Mouse (Mus musculus) megakaryocyte progenitor cell, adult 5-6 weeks (primary cell): Measurements from ENCODE around the gene Dnajc22. TPM values are rescaled to one million over a fixed set of nuclear protein-coding genes. Genes with fewer than 3 reads are reported as not detected.
A peak's percentile ranks its signal among the peaks of the same experiment; 100 is the strongest.

ENCODE experiments used
- ATAC-seq: replicated peaks from 2 replicates; pipeline ENCODE4 v1.8.0; 2016; ENCODE audit warnings: mild to moderate bottlenecking, moderate TSS enrichment, inconsistent platforms; ENCODE audit not compliant: poor library complexity
- total RNA-seq, 2 experiments: library from RNA; stranded (forward) in 1 of 2; stranded (reverse) in 1 of 2; fragments of 157-497, 149-512 nt in 1 of 2; fragments of 200-1000 nt in 1 of 2; gene quantifications; 2 replicates each; pipeline versions ENCODE4 v1.2.3 to v1.2.4; 2015 to 2017

Gene Dnajc22
- total RNA-seq, 2 experiments from 2014 or later: not detected

DNA sequence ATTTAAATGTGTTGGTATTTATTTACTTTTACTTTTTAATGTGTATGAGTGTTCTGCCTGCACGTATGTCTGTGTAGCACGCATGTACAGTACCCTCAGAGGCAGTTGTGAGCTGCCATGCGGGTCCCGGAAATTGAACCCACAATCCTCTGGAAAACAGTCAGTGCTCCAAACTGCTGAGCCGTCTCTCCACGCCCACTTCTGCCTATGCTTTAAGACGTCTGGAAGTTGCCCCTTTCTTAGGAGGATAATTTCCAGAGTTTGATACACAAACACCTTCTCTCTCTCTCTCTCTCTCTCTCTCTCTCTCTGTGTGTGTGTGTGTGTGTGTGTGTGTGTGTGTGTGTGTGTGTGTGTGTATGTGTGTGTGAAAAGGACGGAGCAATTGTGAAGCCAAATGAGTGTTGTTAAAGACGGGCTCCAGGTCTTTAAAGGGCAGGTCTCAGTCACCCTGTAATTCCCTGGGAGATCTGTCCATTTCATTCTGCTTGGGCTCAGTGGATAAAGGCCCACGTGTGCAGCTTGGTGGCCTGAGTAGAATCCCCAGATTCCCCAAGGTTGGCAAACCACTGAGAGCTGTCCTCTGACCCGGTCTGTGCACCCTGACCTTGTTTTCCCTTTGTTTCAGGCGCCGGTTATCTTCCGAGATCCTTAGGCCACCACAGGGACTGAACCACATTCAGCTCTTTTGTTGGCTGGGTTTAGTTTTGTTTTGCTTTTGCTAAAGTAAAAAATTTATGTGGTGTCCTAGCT is 21.5 kb downstream of the Dnajc22 start:
- ATAC-seq: no peak

DNA sequence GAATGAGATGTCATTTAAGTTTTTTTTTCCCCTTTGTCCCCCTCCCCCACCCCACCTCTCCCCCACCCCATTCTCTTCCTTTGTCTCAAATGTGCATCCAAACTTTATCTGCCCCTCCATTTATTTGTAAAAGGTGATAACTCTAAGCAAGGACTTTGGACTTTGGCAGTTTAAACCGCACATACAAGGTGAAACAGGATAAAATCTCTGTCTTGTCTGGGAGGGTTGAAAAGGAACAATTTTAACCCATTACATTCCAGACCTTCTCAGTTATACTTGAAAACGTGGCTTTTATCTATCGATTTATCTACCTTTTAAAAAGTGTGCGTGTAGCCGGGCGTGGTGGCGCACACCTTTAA is 22.1 kb downstream of the Dnajc22 start:
- ATAC-seq: no peak

DNA sequence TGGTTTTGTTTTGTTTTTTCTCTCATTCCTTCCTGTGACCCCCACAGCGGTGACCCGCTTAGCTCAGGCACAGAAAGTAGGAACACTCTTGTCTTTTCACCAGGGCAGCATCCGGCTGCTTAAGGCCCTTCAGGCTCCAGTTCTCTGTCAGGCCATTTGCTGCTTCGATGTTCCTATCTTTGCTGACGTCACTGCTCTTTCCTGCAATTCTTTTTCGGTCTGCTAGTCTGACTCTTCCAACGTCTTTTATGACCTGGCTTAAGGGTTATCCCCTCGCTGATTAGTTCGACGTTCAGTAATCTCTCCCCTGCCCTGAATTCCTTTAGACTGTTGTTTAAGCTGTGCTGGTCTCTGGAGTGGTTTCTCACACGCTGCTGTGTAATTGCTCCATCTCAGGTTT is 23.6 kb downstream of the Dnajc22 start:
- no peak for ATAC-seq

DNA sequence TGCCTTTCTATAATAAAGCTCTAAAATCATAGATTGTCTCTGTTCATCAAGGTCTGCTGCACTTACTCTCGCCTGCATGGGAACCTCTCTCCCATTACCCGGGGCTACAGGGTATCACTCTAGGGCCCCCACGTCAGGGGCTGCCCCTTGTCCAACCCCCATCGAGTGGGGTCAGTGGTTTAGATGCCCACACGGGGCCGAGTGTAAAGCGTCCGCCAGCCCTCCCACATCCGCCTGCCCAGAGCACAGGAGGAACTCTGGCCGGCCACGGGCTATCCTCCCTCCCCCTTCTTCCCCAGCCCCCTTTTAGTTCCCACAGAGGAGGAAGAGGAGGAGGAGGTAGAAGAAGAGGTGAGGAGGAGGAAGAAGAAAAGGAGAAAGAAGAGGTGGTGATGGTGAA is 27.8 kb downstream of the Dnajc22 start:
- no peak for ATAC-seq

DNA sequence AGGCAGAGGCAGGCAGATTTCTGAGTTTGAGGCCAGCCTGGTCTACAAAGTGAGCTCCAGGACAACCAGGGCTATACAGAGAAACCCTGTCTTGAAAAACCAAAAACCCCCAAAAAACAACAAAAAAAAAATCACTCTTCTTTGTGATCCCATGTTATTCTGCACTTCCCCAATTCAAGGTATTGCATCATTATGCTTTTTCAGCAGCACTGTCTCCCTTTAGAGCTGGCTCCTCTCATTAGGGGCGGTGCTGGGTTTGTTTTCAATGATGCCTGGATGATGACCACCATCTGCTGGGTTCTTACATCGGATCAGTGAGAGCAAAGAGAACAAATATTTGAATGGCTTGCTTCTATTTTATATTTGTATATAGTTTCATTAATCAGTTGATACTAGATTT is 29.7 kb downstream of the Dnajc22 start:
- 0 out of 2 replicates have a peak, but pooled peaks have one; percentile 44 for ATAC-seq

DNA sequence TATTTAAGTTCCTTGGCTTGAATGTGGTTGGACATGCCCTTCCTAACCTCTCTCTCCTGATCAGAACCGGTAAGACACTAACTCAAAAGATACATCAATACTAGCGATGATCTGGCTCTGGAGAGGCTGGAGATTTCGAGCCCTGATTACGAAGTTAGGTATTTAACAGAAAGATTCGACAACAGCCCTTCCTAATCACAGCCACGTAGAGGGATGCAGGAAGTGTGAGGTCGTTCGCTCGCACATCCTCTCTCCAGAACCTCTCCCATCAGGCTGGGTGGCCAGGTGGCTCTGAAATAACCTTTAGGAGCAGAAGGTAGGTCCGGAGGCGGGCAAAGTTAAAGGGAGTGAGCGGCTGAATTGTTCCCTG is 32.7 kb downstream of the Dnajc22 start, which contains the start of gene Spats2:
Gene Spats2, plus strand, starts transcription at position 206 of the 370 bp plus-strand sequence.
- ATAC-seq: no peak

DNA sequence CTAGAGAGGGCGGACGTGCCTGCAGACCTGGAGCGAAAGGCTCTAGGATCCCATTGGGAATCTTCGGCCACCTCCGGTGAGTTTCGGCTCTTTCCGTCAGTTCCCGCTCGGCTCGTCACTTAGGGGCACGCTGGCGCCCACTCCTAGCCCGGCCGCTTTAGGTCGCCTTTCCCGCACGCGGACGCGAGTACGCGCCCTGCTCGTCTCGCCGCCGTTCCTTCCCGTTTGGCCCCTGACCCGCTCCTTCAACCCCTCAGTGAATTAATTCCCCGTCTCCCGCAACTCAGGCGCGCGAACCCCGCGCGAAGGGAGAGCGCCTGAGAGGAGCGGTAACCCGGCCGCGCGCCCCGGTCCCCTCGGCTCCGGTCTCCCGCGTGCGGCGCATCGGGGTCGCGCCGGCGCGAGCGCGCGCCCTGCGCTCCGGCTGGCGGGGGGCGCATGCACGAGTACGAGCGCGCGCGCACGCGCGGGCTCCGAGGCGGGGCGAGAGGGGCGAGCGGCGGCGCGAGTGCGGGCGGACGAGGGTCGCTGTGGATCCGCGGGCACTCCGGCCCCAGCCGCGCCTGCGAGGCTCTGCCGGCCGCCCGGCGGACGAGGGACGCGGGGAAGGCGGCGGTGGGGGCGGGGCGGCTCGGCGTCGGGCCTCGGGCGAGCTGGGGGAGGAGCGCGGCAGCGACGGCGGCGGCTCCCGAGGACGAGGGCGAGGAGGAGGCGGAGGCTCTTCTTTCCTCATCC is 33.3 kb downstream of the Dnajc22 start:
- peak; percentile 44; the same call in 1 of the 2 replicates for ATAC-seq

DNA sequence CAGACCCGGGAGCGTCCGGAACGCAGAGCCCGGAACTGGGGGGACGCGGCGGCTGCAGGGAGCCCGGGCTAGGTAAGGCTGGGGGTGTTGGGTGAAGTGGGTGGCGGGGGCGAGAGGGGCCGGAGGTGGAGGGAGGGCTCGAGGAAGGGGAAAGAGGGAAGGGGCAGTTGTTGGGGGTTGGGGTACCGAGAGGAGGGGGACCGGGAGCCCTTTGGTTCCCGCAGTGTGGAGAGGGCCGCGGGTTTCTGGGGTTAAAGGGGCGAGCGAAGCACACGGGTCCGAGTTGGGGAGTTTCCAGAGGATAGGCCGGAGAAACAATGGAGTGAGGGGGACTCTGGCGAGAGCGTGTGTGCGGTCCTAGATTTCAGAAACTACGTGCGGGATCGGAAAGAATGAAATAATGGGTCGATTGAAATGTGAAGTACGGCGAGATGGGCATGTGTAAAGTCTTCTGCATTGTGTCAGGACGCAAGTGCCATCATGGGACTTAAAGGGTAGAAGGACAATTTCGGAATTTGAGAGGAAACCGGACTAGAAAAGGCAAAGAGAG is 33.9 kb downstream of the Dnajc22 start:
- ATAC-seq: no peak

DNA sequence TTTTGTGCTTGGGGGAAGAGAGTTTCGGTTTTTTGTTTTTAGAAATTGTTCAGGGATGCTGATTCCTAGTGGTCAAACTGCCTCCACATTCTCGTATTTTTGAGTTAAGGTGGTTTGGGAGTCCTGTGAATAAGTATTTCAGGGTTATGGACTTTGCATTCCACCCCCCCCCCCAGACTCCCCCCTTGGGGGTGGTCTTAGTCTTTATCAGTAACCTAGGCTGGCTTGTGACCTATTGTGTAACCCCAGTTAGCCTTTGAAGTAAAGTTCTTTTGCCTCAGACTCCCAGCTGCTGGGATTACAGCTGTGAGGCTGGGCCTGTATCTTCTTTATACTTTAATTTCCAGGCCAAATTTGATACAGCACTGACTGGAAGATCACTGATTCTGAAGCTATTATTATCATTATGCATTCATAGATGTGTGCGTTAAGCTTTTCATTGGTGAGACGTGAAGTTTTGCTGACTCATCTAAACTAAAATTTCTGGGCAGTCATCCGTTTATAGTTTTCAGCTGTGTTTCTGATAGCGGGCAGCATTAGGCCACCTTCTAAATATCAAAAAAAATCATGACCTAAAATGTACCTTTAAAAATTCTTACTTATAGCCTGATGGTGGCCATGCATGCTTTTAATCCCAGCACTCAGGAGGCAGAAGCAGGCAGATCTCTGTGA is 35.0 kb downstream of the Dnajc22 start:
- no peak for ATAC-seq

DNA sequence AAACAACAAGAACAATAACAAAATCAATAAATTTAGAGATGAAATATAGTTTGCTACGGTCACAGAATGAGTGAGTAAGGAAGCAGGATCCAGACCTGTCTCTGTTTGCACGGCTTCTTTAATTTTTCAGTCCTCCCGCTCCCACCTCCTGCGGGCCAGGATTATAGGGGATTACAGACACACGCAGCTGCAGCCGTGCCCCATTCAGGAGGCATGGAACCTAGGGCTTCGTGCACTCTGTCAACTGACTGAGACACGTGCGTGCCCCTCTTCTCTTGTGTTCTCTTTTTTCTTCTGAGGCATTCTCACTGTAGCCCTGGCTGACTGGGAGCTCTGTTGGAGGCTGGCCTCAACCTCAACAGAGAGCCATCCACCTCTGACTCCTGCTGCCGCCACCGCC is 36.5 kb downstream of the Dnajc22 start:
- ATAC-seq: no peak

DNA sequence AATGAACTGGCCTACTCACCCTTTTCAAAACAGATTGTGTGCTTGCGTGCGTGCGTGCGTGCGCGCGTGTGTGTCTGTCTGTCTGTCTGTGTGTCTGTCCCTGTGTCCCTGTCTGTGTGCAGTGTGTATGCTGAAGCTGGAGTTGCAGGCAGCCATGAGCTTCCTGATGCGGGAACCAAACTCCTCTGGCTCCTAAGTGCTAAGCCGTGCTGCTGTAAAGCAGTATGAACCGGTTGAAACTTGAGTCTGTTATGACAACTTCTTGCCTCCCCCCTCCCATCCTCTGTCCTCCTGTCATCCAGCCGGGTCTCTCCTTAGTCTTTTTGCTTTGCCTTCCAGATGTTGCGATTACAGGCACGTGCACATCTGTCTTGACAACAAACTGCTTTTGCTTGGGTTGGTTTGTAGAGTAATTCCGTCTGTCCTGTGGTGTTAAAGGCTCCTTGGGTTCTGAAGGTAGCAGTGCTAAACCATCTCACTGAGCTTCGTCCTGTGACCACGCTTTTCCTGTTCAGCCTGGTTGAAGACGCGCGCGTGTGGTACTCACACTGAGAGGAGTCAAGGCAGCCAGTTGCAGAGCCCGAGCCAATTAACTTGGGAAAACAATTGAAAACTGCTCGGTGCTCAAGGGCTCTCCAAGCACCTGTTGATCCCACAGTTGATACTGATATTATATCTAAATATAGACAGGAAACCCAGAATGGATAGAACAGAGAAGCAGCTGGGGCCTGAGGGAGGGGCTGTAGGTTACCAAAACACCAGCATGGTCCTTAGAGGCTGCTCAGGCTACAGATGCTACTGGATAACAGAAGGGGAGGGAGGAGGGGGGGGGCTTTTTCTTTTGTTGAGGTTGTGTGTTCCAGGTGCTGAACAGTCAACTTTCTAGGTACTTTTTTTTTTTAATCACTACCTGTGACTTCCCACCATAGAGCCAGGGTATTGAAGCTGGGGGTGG is 37.3 kb downstream of the Dnajc22 start:
- no peak for ATAC-seq

DNA sequence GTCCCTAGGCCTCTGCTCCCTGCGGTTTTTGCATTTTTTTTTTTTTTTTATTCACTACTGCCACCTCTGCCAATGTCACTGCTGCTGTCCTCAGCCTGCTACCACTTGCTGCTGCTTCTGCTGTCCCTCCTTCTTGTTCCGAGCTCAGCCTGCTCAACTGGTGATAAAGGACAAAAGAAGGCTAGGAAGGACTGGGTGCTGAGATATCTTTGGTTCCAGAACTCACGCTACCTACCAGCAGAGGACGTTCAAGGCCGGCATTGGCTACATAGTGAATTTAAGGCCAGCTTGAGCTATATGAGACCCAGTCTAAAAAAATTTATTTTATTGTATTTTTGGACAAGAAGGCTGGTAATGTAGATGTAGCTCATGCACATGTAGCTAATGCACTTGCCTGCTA is 45.4 kb downstream of the Dnajc22 start:
- no peak for ATAC-seq

DNA sequence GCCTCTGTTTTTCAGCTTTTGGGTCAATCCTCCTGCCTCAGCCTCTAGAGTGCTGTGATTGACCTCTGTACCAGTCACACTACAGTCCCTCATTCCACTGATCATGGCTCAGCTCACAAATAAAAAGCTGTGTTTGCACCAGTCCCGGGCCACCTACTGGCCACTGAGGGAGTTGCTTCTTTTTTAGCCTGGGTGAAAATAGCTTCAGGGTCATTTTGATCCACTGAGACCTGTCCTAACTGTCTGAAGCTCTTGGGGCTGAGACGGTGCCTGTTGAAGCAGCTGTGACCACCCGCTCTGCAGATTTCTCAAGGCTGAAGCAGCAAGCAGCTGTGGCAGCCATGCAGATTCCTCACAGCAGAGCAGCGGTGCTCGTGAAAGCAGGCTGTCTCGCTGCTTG is 46.7 kb downstream of the Dnajc22 start:
- peak; percentile 60 for ATAC-seq

DNA sequence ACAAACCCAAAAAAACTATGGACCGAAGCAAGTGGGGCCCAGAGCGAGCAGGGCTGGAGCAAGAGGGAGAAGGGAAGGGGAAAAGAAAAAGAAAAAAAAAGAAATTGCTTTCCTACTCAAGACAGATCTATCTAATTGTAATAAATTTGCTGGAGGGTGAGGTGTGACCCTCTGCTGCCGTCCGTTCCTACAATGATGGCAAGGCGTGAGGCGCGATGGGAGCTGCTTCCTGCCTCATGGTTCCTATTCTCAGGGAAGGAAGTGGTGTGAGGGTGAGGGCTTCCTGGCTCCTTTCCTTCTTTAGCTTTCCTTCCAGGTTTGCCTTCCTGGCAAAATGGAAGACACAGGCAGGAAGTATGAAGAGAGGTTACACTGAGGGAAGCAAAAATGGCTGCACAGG is 57.5 kb downstream of the Dnajc22 start:
- ATAC-seq: no peak

DNA sequence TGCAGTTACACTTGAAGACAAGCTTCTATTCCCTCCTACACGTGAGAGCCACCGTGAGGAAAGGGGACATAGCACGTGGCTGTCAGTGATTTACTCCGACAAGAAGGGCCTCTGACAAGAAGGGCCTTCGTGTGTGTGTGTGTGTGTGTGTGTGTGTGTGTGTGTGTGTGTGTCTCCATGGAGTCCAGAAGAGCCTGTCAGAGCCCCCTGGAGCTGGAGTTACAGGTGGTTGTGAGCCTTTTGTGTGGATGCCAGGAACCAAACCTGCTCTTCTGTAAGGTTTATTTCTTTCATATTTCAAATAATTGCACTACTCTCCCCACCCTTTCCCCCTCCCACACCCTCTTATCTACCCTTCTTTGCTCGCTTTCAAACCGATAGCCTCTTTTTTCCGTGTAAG is 58.4 kb downstream of the Dnajc22 start:
- no peak for ATAC-seq

DNA sequence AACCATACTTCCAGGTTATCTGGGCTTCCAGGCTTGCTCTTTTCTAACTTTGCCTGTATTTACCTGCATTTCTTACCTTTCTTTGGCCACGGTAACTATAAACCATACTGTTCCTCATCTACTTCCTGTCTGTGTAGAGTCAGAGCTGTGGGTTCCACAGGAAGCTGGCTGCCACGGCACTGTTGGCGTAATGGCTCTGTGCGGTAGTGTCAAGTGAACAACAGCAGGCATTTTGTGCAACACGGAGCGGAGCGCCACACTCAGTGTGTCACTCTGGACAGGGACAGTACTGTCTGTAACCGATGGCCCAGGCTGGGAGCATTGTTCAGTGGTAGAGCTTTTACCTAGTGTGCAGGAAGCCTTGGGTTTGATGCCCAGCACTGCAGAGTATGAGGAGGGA is 60.5 kb downstream of the Dnajc22 start:
- no peak for ATAC-seq
